Comparison of ENCODE assay signal across 14 mouse cellular contexts in genomic region chr10:117566204-117566603, GRCm38 (mm10).
DNase-seq lines count a peak whose midpoint lies in the region; ATAC-seq and TF ChIP-seq lines count a peak whose summit lies in the region.
"Had no signal": no experiment of that assay in that cellular context is flagged by ENCODE, and none has a peak within 500 bp of the region (broad histone marks: within the 10 kb centered on the region; RNA-seq: fewer than 3 reads in every experiment).

No protein-coding gene starts in this region.

- 0 out of 2 replicates have a peak, but pooled peaks cover 9% of the 10 kb centered on the region for H3K4me1 ChIP-seq in intestine, postnatal 0 days (replicated peaks; ENCODE audit: control insufficient read depth, insufficient read depth, low read length)
- H3K4me1 ChIP-seq in intestine, embryonic 15.5 days (replicated peaks) = no peaks in the 10 kb centered on the region
- peaks cover 2% of the 10 kb centered on the region; the same call in 1 of the 2 replicates for H3K4me1 ChIP-seq in midbrain, postnatal 0 days (ENCODE audit: insufficient read depth, low read length)
- H3K4me1 ChIP-seq in midbrain, embryonic 10.5 days = peaks cover 7% of the 10 kb centered on the region

- H3K4me3 ChIP-seq in intestine, postnatal 0 days (ENCODE audit: low read depth, low read length) = no peak overlapping the region
- no peak overlapping the region for H3K4me3 ChIP-seq in intestine, embryonic 15.5 days (replicated peaks)
- no peak overlapping the region for H3K4me3 ChIP-seq in midbrain, postnatal 0 days (ENCODE audit: low read depth, low read length)
- no peak overlapping the region for H3K4me3 ChIP-seq in midbrain, embryonic 10.5 days
- H3K4me3 ChIP-seq: embryonic facial prominence, embryonic 12.5 days; forebrain, embryonic 12.5 days; heart, embryonic 13.5 days; megakaryocyte, embryonic 14.5 days; myocyte had no signal

- no peaks in the 10 kb centered on the region for H3K9me3 ChIP-seq in intestine, postnatal 0 days (ENCODE audit: control insufficient read depth)
- no peaks in the 10 kb centered on the region for H3K9me3 ChIP-seq in intestine, embryonic 15.5 days
- H3K9me3 ChIP-seq in midbrain, postnatal 0 days (ENCODE audit: low read length) = no peaks in the 10 kb centered on the region
- peaks cover 8% of the 10 kb centered on the region; the same call in 1 of the 2 replicates for H3K9me3 ChIP-seq in midbrain, embryonic 10.5 days (replicated peaks)
- H3K9me3 ChIP-seq: embryonic facial prominence, embryonic 12.5 days; forebrain, embryonic 12.5 days had no signal

- ATAC-seq in intestine, postnatal 0 days = no peak
- ATAC-seq in intestine, embryonic 15.5 days = no peak
- no peak for ATAC-seq in midbrain, postnatal 0 days (ENCODE audit: low FRiP score)

- no peaks in the 10 kb centered on the region for H3K36me3 ChIP-seq in intestine, postnatal 0 days (ENCODE audit: control insufficient read depth, insufficient read depth)
- H3K36me3 ChIP-seq in intestine, embryonic 15.5 days = no peaks in the 10 kb centered on the region
- H3K36me3 ChIP-seq in midbrain, postnatal 0 days (ENCODE audit: insufficient read depth, low read length) = no peaks in the 10 kb centered on the region
- no peaks in the 10 kb centered on the region for H3K36me3 ChIP-seq in midbrain, embryonic 10.5 days
- H3K36me3 ChIP-seq: embryonic facial prominence, embryonic 12.5 days; forebrain, embryonic 12.5 days; heart, embryonic 13.5 days had no signal

- peak; percentile 54 for TF ChIP-seq CTCF in intestine, postnatal 0 days (IDR thresholded peaks at IDR 0.05; ENCODE audit: low read depth)
- peak; percentile 41 for TF ChIP-seq CTCF in midbrain, postnatal 0 days (IDR thresholded peaks at IDR 0.05)
- peak; percentile 15; the same call in 1 of the 2 replicates for TF ChIP-seq CTCF in brain, embryonic 14.5 days (IDR thresholded peaks at IDR 0.05; ENCODE audit: borderline replicate concordance, extremely low read depth, insufficient read depth, insufficient read length)

- H3K4me2 ChIP-seq in intestine, postnatal 0 days (replicated peaks; ENCODE audit: low read depth) = no peak overlapping the region
- no peak overlapping the region for H3K4me2 ChIP-seq in intestine, embryonic 15.5 days (replicated peaks)
- H3K4me2 ChIP-seq in midbrain, postnatal 0 days (ENCODE audit: low read depth, low read length, poor library complexity, severe bottlenecking) = no peak overlapping the region
- H3K4me2 ChIP-seq: embryonic facial prominence, embryonic 12.5 days; forebrain, embryonic 12.5 days; heart, embryonic 13.5 days had no signal

- H3K27me3 ChIP-seq in intestine, postnatal 0 days (replicated peaks; ENCODE audit: control insufficient read depth, insufficient read depth, low read length) = no peaks in the 10 kb centered on the region
- no peaks in the 10 kb centered on the region for H3K27me3 ChIP-seq in intestine, embryonic 15.5 days (replicated peaks)
- no peaks in the 10 kb centered on the region; the same call in 1 of the 2 replicates for H3K27me3 ChIP-seq in midbrain, postnatal 0 days (ENCODE audit: insufficient read depth, low read length)
- H3K27me3 ChIP-seq in midbrain, embryonic 10.5 days (ENCODE audit: low read depth, poor library complexity, severe bottlenecking) = peaks cover 29% of the 10 kb centered on the region
- H3K27me3 ChIP-seq: embryonic facial prominence, embryonic 12.5 days had no signal

- WGBS in intestine, postnatal 0 days = 90% methylated on average over 3 of the region's 3 CpGs
- 88% methylated on average over 3 of the region's 3 CpGs for WGBS in intestine, embryonic 15.5 days
- WGBS in midbrain, postnatal 0 days = 86% methylated on average over 3 of the region's 3 CpGs
- 85% methylated on average over 3 of the region's 3 CpGs for WGBS in midbrain, embryonic 10.5 days

- TF ChIP-seq POLR2A in brain, embryonic 14.5 days (IDR thresholded peaks at IDR 0.05; ENCODE audit: borderline replicate concordance, extremely low read depth, insufficient read depth, insufficient read length, poor library complexity, severe bottlenecking) = no peak

- DNase-seq in midbrain, postnatal 0 days (ENCODE audit: low spot score) = no peak
- no peak for DNase-seq in midbrain, embryonic 10.5 days (ENCODE audit: low spot score)
- no peak for DNase-seq in brain, embryonic 14.5 days (ENCODE audit: low read depth)
- DNase-seq in adrenal gland, adult 18-20 months (ENCODE audit: low spot score in 2 of 2) = no peak
- DNase-seq in gastrocnemius, adult 18-20 months (ENCODE audit: low spot score) = no peak
- DNase-seq: kidney, adult 8-10 months; lung, adult 18-20 months had no signal

- H3K9ac ChIP-seq in intestine, postnatal 0 days (ENCODE audit: low read depth, low read length) = no peak overlapping the region
- no peak overlapping the region for H3K9ac ChIP-seq in intestine, embryonic 15.5 days
- no peak overlapping the region for H3K9ac ChIP-seq in midbrain, postnatal 0 days (replicated peaks; ENCODE audit: low read length, poor library complexity, severe bottlenecking)
- H3K9ac ChIP-seq: embryonic facial prominence, embryonic 12.5 days; forebrain, embryonic 12.5 days; heart, embryonic 13.5 days had no signal

- no peak overlapping the region for H3K27ac ChIP-seq in intestine, postnatal 0 days (ENCODE audit: low read depth, low read length)
- no peak overlapping the region for H3K27ac ChIP-seq in intestine, embryonic 15.5 days
- H3K27ac ChIP-seq in midbrain, postnatal 0 days (ENCODE audit: low read depth, low read length) = no peak overlapping the region
- no peak overlapping the region for H3K27ac ChIP-seq in midbrain, embryonic 10.5 days (replicated peaks)
- H3K27ac ChIP-seq: embryonic facial prominence, embryonic 12.5 days; forebrain, embryonic 12.5 days; heart, embryonic 13.5 days had no signal
